ENCODE assay signal across 8 mouse cellular contexts in genomic region chr6:126371971-126372370, GRCm38 (mm10).
DNase-seq lines count a peak whose midpoint lies in the region; ATAC-seq and TF ChIP-seq lines count a peak whose summit lies in the region.
"Had no signal": no experiment of that assay in that cellular context is flagged by ENCODE, and none has a peak within 500 bp of the region (broad histone marks: within the 10 kb centered on the region; RNA-seq: fewer than 3 reads in every experiment).

No protein-coding gene starts in this region.

- no peaks in the 10 kb centered on the region for H3K9me3 ChIP-seq in neural tube, embryonic 15.5 days (replicated peaks)
- H3K9me3 ChIP-seq in embryonic facial prominence, embryonic 10.5 days = no peaks in the 10 kb centered on the region
- no peaks in the 10 kb centered on the region for H3K9me3 ChIP-seq in lung, postnatal 0 days (ENCODE audit: low read length)
- H3K9me3 ChIP-seq: megakaryocyte, embryonic 14.5 days had no signal

- ATAC-seq in neural tube, embryonic 15.5 days (ENCODE audit: low FRiP score) = no peak
- peak; percentile 40; the same call in 1 of the 2 replicates for ATAC-seq in lung, postnatal 0 days

- no peak overlapping the region for H3K27ac ChIP-seq in neural tube, embryonic 15.5 days (replicated peaks)
- no peak overlapping the region for H3K27ac ChIP-seq in embryonic facial prominence, embryonic 10.5 days (replicated peaks)
- no peak overlapping the region for H3K27ac ChIP-seq in lung, postnatal 0 days (ENCODE audit: low read length)

- no peaks in the 10 kb centered on the region for H3K4me1 ChIP-seq in neural tube, embryonic 15.5 days
- H3K4me1 ChIP-seq in embryonic facial prominence, embryonic 10.5 days = no peaks in the 10 kb centered on the region
- H3K4me1 ChIP-seq in lung, postnatal 0 days (ENCODE audit: insufficient read depth, low read depth, low read length) = no peaks in the 10 kb centered on the region
- H3K4me1 ChIP-seq: megakaryocyte, embryonic 14.5 days had no signal

- H3K9ac ChIP-seq in neural tube, embryonic 15.5 days (replicated peaks) = no peak overlapping the region
- H3K9ac ChIP-seq in lung, postnatal 0 days (replicated peaks; ENCODE audit: low read depth) = no peak overlapping the region

- no peaks in the 10 kb centered on the region for H3K27me3 ChIP-seq in neural tube, embryonic 15.5 days (replicated peaks)
- H3K27me3 ChIP-seq in embryonic facial prominence, embryonic 10.5 days (replicated peaks; ENCODE audit: low read depth, poor library complexity, severe bottlenecking) = no peaks in the 10 kb centered on the region
- no peaks in the 10 kb centered on the region for H3K27me3 ChIP-seq in lung, postnatal 0 days (replicated peaks; ENCODE audit: insufficient read depth, low read length)

- 64% methylated on average over 5 of the region's 5 CpGs for WGBS in neural tube, embryonic 15.5 days
- WGBS in embryonic facial prominence, embryonic 10.5 days = 58% methylated on average over 5 of the region's 5 CpGs
- 45% methylated on average over 5 of the region's 5 CpGs for WGBS in lung, postnatal 0 days

- DNase-seq in neural tube, embryonic 10.5 days (ENCODE audit: extremely low spot score, low spot score) = peak; percentile 53
- peak; percentile 43 for DNase-seq in adrenal gland, postnatal 14 days
- DNase-seq in embryonic facial prominence, embryonic 10.5 days (ENCODE audit: low spot score) = peak; percentile 71
- peak; percentile 58 for DNase-seq in kidney, adult 9 months
- DNase-seq in lung, postnatal 0 days (ENCODE audit: low spot score) = peak; percentile 30
- DNase-seq in spleen, adult 12 weeks (ENCODE audit: low spot score) = no peak

- H3K4me3 ChIP-seq in neural tube, embryonic 15.5 days (replicated peaks) = no peak overlapping the region
- H3K4me3 ChIP-seq in embryonic facial prominence, embryonic 10.5 days = no peak overlapping the region
- no peak overlapping the region for H3K4me3 ChIP-seq in lung, postnatal 0 days (ENCODE audit: low read depth, low read length)
- H3K4me3 ChIP-seq: megakaryocyte, embryonic 14.5 days had no signal

- peak; percentile 87 for TF ChIP-seq CTCF in lung, postnatal 0 days (IDR thresholded peaks at IDR 0.05)

- H3K36me3 ChIP-seq in neural tube, embryonic 15.5 days = no peaks in the 10 kb centered on the region
- H3K36me3 ChIP-seq in embryonic facial prominence, embryonic 10.5 days (replicated peaks) = no peaks in the 10 kb centered on the region
- H3K36me3 ChIP-seq in lung, postnatal 0 days (ENCODE audit: insufficient read depth, low read length) = no peaks in the 10 kb centered on the region

- TF ChIP-seq EP300 in lung, postnatal 0 days (IDR thresholded peaks at IDR 0.05) = no peak

- H3K4me2 ChIP-seq in neural tube, embryonic 15.5 days = no peak overlapping the region
- no peak overlapping the region for H3K4me2 ChIP-seq in lung, postnatal 0 days (replicated peaks; ENCODE audit: low read depth, low read length)
